Mouse (Mus musculus): ENCODE results near the gene Cacnb3. TPM values are rescaled to one million over a fixed set of nuclear protein-coding genes. Genes with fewer than 3 reads are reported as not detected.
"Not testable (repeated sequence)": the region's sequence is repeated elsewhere in the genome, so short reads cannot be mapped to it uniquely, and the experiment has no call there.

Gene Cacnb3
- 41.3 and 42.9 TPM in 2 replicates for polyA plus RNA-seq (2014; fragmentation: Nextera tagmentation; extraction: Ambion mirVana)

DNA sequence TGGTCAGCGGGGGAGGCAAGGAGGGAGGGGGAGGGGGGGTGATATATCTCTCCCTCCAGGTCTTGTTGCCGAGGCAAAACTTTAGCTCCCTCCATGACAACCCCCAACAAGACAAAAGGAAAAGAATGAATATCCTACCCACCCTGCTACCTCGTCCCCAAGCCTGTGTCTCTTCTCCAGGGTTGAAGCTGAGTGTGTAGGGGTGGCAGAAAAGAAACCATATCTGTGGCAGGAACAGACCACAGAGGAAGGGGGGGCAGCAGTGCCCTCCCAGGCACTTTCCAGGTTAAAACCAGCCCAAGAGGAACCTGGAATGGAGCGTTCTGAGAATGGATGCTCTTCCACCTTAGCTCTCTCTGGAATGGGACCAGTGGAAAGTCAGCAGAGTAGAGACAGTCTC lies at the start of gene Cacnb3:
Gene Cacnb3 (plus strand): TSS at position 301 of the 400 bp plus-strand sequence.
- H3K9ac ChIP-seq (ENCODE audit: low read depth, low read length) = peak within 1 kb of the TSS; percentile 69; the same call in 1 of the 2 replicates
- no peaks in the 10 kb centered on the region for H3K36me3 ChIP-seq (ENCODE audit: control insufficient read depth, insufficient read depth, low read length)
- peak within 1 kb of the TSS; percentile 81 for H3K4me2 ChIP-seq (replicated peaks; ENCODE audit: low read depth, low read length)
- H3K27ac ChIP-seq (ENCODE audit: low read depth, low read length) = peak within 1 kb of the TSS; percentile 62; the same call in 1 of the 2 replicates
- peaks cover 27% of the 10 kb centered on the region for H3K27me3 ChIP-seq (ENCODE audit: control insufficient read depth, insufficient read depth, low read length)
- ATAC-seq (ENCODE audit: low FRiP score) = no peak
- H3K9me3 ChIP-seq (ENCODE audit: control insufficient read depth, low read length) = no peaks in the 10 kb centered on the region
- peak within 1 kb of the TSS; percentile 76 for H3K4me3 ChIP-seq (ENCODE audit: low read depth, low read length)
- no peak for DNase-seq (ENCODE audit: low spot score)
- 42% methylated on average over 4 of the region's 4 CpGs for WGBS
- H3K4me1 ChIP-seq (replicated peaks; ENCODE audit: control insufficient read depth, insufficient read depth, low read length) = peaks cover 23% of the 10 kb centered on the region

DNA sequence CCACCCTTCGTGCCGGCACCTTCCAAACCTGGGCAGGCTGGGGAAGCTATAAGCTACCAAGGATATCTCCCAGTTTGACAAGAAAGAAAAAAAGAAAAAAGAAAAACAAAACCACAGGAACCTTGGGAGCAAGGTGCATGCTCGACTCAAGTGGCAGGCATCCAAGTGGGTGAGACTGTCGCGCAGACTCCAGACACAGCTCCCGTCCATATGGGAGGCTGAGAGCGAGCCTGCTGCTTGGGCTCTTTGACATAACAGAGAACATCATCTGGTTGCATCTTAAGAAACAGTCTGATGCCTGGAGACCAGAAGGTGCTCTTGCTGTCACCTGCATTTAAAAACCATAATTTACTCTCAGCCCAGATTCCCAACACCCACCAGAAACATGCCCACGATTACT lies 48.2 kb upstream of the Cacnb3 start:
- no peak for DNase-seq (ENCODE audit: low spot score)
- H3K9me3 ChIP-seq (ENCODE audit: control insufficient read depth, low read length) = no peaks in the 10 kb centered on the region
- no peak overlapping the region for H3K27ac ChIP-seq (ENCODE audit: low read depth, low read length)
- H3K4me2 ChIP-seq (replicated peaks; ENCODE audit: low read depth, low read length) = no peak overlapping the region
- WGBS = 88% methylated on average over 8 of the region's 8 CpGs
- H3K9ac ChIP-seq (ENCODE audit: low read depth, low read length) = no peak overlapping the region
- no peaks in the 10 kb centered on the region for H3K36me3 ChIP-seq (ENCODE audit: control insufficient read depth, insufficient read depth, low read length)
- H3K4me1 ChIP-seq (replicated peaks; ENCODE audit: control insufficient read depth, insufficient read depth, low read length) = no peaks in the 10 kb centered on the region
- ATAC-seq (ENCODE audit: low FRiP score) = no peak
- no peak overlapping the region for H3K4me3 ChIP-seq (ENCODE audit: low read depth, low read length)
- no peaks in the 10 kb centered on the region for H3K27me3 ChIP-seq (ENCODE audit: control insufficient read depth, insufficient read depth, low read length)

DNA sequence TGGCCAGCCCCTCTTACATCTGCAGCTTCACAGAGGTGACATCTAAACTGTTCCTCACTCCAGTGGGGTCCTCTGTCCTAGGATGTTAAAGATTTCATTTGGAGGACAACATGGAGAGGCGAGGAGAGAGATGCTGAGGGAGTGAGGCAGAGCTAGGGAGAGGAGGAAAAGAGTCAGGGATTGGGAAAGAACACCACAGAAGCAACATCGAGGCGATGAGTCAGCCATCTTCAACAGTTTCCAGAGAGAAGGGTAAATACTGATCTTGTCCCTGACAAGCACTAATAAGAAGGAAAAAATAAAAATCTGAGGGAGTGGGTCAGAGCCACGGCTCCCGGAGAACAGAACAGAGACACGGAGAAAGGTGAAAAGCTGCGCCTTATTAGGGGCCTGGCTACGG lies 47.6 kb upstream of the Cacnb3 start:
- Histone ChIP-seq H3K27me3 (ENCODE audit: control insufficient read depth, insufficient read depth, low read length) (no peaks in the 10 kb centered on the region), H3K27ac (ENCODE audit: low read depth, low read length) (no peak overlapping the region), H3K4me1 (replicated peaks; ENCODE audit: control insufficient read depth, insufficient read depth, low read length) (no peaks in the 10 kb centered on the region), H3K9me3 (ENCODE audit: control insufficient read depth, low read length) (no peaks in the 10 kb centered on the region), H3K9ac (ENCODE audit: low read depth, low read length) (no peak overlapping the region), H3K4me2 (replicated peaks; ENCODE audit: low read depth, low read length) (no peak overlapping the region), H3K36me3 (ENCODE audit: control insufficient read depth, insufficient read depth, low read length) (no peaks in the 10 kb centered on the region), H3K4me3 (ENCODE audit: low read depth, low read length) (no peak overlapping the region)
- WGBS = 85% methylated on average over 8 of the region's 8 CpGs
- ATAC-seq (ENCODE audit: low FRiP score) (no peak), DNase-seq (ENCODE audit: low spot score) (no peak)

- DNase-seq (ENCODE audit: low spot score) (no peak), ATAC-seq (ENCODE audit: low FRiP score) (no peak)
- no peaks in the 10 kb centered on the region for H3K4me1 ChIP-seq (replicated peaks; ENCODE audit: control insufficient read depth, insufficient read depth, low read length)
- H3K27me3 ChIP-seq (ENCODE audit: control insufficient read depth, insufficient read depth, low read length) = no peaks in the 10 kb centered on the region
- no peaks in the 10 kb centered on the region; the same call in 1 of the 2 replicates for H3K36me3 ChIP-seq (ENCODE audit: control insufficient read depth, insufficient read depth, low read length)
- H3K9ac ChIP-seq (ENCODE audit: low read depth, low read length) = no peak overlapping the region
- H3K4me2 ChIP-seq (replicated peaks; ENCODE audit: low read depth, low read length) = no peak overlapping the region
- no peaks in the 10 kb centered on the region for H3K9me3 ChIP-seq (ENCODE audit: control insufficient read depth, low read length)
- 40% methylated on average over 7 of the region's 7 CpGs for WGBS
- H3K27ac ChIP-seq (ENCODE audit: low read depth, low read length) = no peak overlapping the region
- no peak overlapping the region for H3K4me3 ChIP-seq (ENCODE audit: low read depth, low read length)
Measured at GRCm38 (mm10) chr15:98585421-98585820, 45.2 kb upstream of the Cacnb3 start.

DNA sequence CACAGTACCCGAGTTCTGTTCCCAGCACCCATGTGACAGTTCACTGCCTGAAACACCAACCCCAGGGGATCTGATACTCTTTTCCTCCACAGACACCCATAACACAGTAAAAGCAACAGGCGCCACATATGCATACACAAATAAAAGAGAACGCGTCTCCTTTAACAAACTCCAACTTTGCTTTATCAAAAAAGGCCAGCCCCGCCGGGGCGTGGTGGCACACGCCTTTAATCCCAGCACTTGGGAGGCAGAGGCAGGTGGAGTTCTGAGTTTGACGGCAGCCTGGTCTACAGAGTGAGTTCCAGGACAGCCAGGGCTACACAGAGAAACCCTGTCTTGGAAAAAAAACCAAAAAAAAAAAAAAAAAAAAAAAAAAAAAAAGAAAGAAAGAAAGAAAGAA lies 44.5 kb upstream of the Cacnb3 start:
- not testable (repeated sequence) for H3K9me3 ChIP-seq (ENCODE audit: control insufficient read depth, low read length); H3K27ac ChIP-seq (ENCODE audit: low read depth, low read length); H3K4me2 ChIP-seq (replicated peaks; ENCODE audit: low read depth, low read length); ATAC-seq (ENCODE audit: low FRiP score); H3K4me3 ChIP-seq (ENCODE audit: low read depth, low read length); H3K4me1 ChIP-seq (replicated peaks; ENCODE audit: control insufficient read depth, insufficient read depth, low read length); H3K36me3 ChIP-seq (ENCODE audit: control insufficient read depth, insufficient read depth, low read length); DNase-seq (ENCODE audit: low spot score); H3K27me3 ChIP-seq (ENCODE audit: control insufficient read depth, insufficient read depth, low read length); H3K9ac ChIP-seq (ENCODE audit: low read depth, low read length)
- 81% methylated on average over 9 of the region's 9 CpGs for WGBS

GRCm38 (mm10) chr15:98587751-98588150 lies 42.9 kb upstream of the Cacnb3 start:
- WGBS = 88% methylated on average over 11 of the region's 11 CpGs
- Histone ChIP-seq H3K4me2 (replicated peaks; ENCODE audit: low read depth, low read length) (no peak overlapping the region), H3K9ac (ENCODE audit: low read depth, low read length) (no peak overlapping the region), H3K27me3 (ENCODE audit: control insufficient read depth, insufficient read depth, low read length) (no peaks in the 10 kb centered on the region), H3K9me3 (ENCODE audit: control insufficient read depth, low read length) (no peaks in the 10 kb centered on the region), H3K4me1 (replicated peaks; ENCODE audit: control insufficient read depth, insufficient read depth, low read length) (no peaks in the 10 kb centered on the region), H3K36me3 (ENCODE audit: control insufficient read depth, insufficient read depth, low read length) (peaks cover 4% of the 10 kb centered on the region; the same call in 1 of the 2 replicates), H3K27ac (ENCODE audit: low read depth, low read length) (no peak overlapping the region), H3K4me3 (ENCODE audit: low read depth, low read length) (no peak overlapping the region)
- DNase-seq (ENCODE audit: low spot score) (no peak), ATAC-seq (ENCODE audit: low FRiP score) (no peak)

DNA sequence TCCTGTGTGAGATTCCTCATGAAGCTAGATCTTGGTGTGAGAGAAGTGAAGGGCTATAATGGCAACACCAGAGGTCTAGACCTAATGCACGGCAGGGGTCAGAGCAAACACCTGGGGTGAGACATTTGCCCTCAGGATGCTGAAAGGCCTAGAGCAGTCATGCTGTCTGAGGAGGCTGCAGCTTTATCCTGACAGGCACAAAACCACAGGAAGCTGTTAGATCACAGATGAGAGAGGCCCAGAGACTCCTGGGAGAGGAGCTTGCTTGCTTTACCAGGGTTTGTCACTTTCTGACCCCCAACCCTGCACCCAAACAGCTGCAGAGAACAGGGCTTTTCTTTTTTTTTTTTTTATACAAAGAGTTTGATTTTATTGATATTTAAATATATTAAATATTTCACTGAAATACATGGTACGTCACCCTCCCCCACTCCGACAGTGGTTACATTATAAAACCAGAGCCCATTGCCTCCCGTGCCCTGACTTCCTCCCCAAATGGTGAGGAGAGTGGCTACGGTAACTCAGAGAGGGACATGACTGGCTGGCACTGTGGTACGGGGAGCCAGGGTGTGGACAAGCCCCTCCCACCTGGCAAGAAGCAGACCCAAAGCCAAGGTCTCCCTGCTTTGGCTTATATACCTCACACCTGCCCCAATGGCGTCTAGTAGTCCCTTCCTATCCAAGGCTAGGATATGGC lies 40.9 kb upstream of the Cacnb3 start:
- Histone ChIP-seq H3K4me1 (replicated peaks; ENCODE audit: control insufficient read depth, insufficient read depth, low read length) (no peaks in the 10 kb centered on the region), H3K9ac (ENCODE audit: low read depth, low read length) (no peak overlapping the region), H3K36me3 (ENCODE audit: control insufficient read depth, insufficient read depth, low read length) (peaks cover 4% of the 10 kb centered on the region; the same call in 1 of the 2 replicates), H3K4me2 (replicated peaks; ENCODE audit: low read depth, low read length) (no peak overlapping the region), H3K9me3 (ENCODE audit: control insufficient read depth, low read length) (no peaks in the 10 kb centered on the region), H3K27ac (ENCODE audit: low read depth, low read length) (no peak overlapping the region), H3K4me3 (ENCODE audit: low read depth, low read length) (no peak overlapping the region), H3K27me3 (ENCODE audit: control insufficient read depth, insufficient read depth, low read length) (no peaks in the 10 kb centered on the region)
- ATAC-seq (ENCODE audit: low FRiP score) (no peak), DNase-seq (ENCODE audit: low spot score) (no peak)
- WGBS = 68% methylated on average over 7 of the region's 7 CpGs

DNA sequence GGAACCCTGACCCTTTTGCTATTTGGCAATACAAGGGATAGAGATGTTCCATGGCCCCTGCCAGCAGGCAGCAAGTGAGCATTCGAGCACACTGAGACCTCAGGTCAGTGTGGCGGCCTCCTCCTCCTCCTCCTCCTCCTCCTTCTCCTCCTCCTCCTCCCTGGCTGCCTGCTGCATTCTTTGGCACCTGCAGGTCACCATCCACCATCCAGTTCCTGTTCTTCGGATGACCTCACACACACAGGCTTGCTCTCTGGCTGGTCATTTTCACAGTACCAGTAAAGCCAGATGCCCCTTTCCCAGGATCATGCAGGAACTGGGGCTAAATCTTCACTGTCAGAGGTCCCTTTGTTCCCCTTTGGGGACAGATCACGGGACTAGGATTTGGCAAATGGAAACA lies 39.2 kb upstream of the Cacnb3 start:
- no peak for DNase-seq (ENCODE audit: low spot score)
- Histone ChIP-seq H3K36me3 (ENCODE audit: control insufficient read depth, insufficient read depth, low read length) (peaks cover 8% of the 10 kb centered on the region), H3K4me3 (ENCODE audit: low read depth, low read length) (no peak overlapping the region), H3K9ac (ENCODE audit: low read depth, low read length) (no peak overlapping the region), H3K4me1 (replicated peaks; ENCODE audit: control insufficient read depth, insufficient read depth, low read length) (no peaks in the 10 kb centered on the region), H3K27ac (ENCODE audit: low read depth, low read length) (no peak overlapping the region), H3K9me3 (ENCODE audit: control insufficient read depth, low read length) (no peaks in the 10 kb centered on the region), H3K27me3 (ENCODE audit: control insufficient read depth, insufficient read depth, low read length) (no peaks in the 10 kb centered on the region), H3K4me2 (replicated peaks; ENCODE audit: low read depth, low read length) (no peak overlapping the region)
- WGBS = 78% methylated on average over 4 of the region's 4 CpGs
- ATAC-seq (ENCODE audit: low FRiP score) = no peak

- peaks cover 13% of the 10 kb centered on the region for H3K36me3 ChIP-seq (ENCODE audit: control insufficient read depth, insufficient read depth, low read length)
- WGBS = 86% methylated on average over 19 of the region's 19 CpGs
- H3K27me3 ChIP-seq (ENCODE audit: control insufficient read depth, insufficient read depth, low read length) = no peaks in the 10 kb centered on the region
- no peaks in the 10 kb centered on the region for H3K9me3 ChIP-seq (ENCODE audit: control insufficient read depth, low read length)
- H3K4me1 ChIP-seq (replicated peaks; ENCODE audit: control insufficient read depth, insufficient read depth, low read length) = no peaks in the 10 kb centered on the region
- no peak overlapping the region for H3K27ac ChIP-seq (ENCODE audit: low read depth, low read length)
- no peak overlapping the region for H3K4me2 ChIP-seq (replicated peaks; ENCODE audit: low read depth, low read length)
- ATAC-seq (ENCODE audit: low FRiP score) (no peak), DNase-seq (ENCODE audit: low spot score) (no peak)
- H3K9ac ChIP-seq (ENCODE audit: low read depth, low read length) = no peak overlapping the region
- no peak overlapping the region for H3K4me3 ChIP-seq (ENCODE audit: low read depth, low read length)
Measured at GRCm38 (mm10) chr15:98594193-98594592, 36.4 kb upstream of the Cacnb3 start.
